ENCODE assay signal across 10 mouse cellular contexts in the genomic region with DNA sequence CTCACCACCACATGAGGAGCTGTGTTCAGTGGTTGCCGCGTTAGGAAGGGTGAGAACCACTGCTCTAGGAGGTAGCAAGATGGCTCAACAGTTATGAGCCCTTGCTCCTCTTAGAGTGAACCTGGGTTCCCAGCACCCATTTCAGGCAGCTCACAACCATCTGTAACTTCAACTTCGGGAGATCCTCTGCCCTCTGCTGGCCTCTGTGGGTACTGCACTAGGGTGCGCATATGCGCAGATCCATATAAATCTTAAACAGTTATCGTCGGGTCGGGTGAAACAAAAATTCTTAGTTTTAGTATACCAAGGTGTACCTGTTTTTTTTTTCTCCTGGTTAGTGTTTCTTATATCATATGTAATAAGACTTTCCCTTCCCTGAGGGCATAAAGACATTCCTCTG. TPM values are rescaled to one million over a fixed set of nuclear protein-coding genes. Genes with fewer than 3 reads are reported as not detected.
DNase-seq lines count a peak whose midpoint lies in the region; ATAC-seq and TF ChIP-seq lines count a peak whose summit lies in the region.
"Had no signal": no experiment of that assay in that cellular context is flagged by ENCODE, and none has a peak within 500 bp of the region (broad histone marks: within the 10 kb centered on the region; RNA-seq: fewer than 3 reads in every experiment).

No protein-coding gene starts in this region.

- ATAC-seq in kidney, postnatal 0 days (replicated peaks; ENCODE audit: low FRiP score, low read depth) = no peak
- ATAC-seq in kidney, embryonic 16.5 days (ENCODE audit: low FRiP score, low TSS enrichment) = no peak
- ATAC-seq in stomach, postnatal 0 days (ENCODE audit: low FRiP score, low TSS enrichment) = no peak
- ATAC-seq in hindbrain, embryonic 12.5 days (ENCODE audit: low FRiP score) = no peak

- in situ Hi-C loops in ES-E14 (cut with MboI; ENCODE audit: low sequenced_read_pairs in 2 of 2, unreplicated experiment in 2 of 2) = no loop called here

- DNase-seq in kidney, postnatal 0 days (ENCODE audit: low spot score) = no peak
- DNase-seq in A20 (ENCODE audit: low read depth, low spot score) (peak; percentile 26), ES-E14 (ENCODE audit: low read depth, low spot score) (peak; percentile 25)
- no peak for DNase-seq in stomach, postnatal 0 days (ENCODE audit: low spot score)
- no peak for DNase-seq in kidney, adult 18-20 months
- DNase-seq: gastrocnemius, postnatal 25 days; heart, postnatal 4 days; midbrain, embryonic 14.5 days had no signal

- H3K4me1 ChIP-seq in kidney, postnatal 0 days (replicated peaks; ENCODE audit: insufficient read depth, low read length) = no peaks in the 10 kb centered on the region
- H3K4me1 ChIP-seq in kidney, embryonic 16.5 days (ENCODE audit: insufficient read depth, low read length) = no peaks in the 10 kb centered on the region
- 0 out of 4 replicates have a peak, but pooled peaks cover 0 to 2% of the 10 kb centered on the region in 2 experiments for H3K4me1 ChIP-seq in ES-E14 (ENCODE audit: control insufficient read depth in 2 of 2, insufficient read depth in 2 of 2, low read length in 2 of 2, poor library complexity in 1 of 2)
- no peaks in the 10 kb centered on the region for H3K4me1 ChIP-seq in stomach, postnatal 0 days (replicated peaks; ENCODE audit: control insufficient read depth, insufficient read depth)
- no peaks in the 10 kb centered on the region for H3K4me1 ChIP-seq in hindbrain, embryonic 12.5 days

- no peak overlapping the region for H3K27ac ChIP-seq in kidney, postnatal 0 days
- H3K27ac ChIP-seq in kidney, embryonic 16.5 days (ENCODE audit: low read length) = no peak overlapping the region
- H3K27ac ChIP-seq in ES-E14 (ENCODE audit: insufficient read depth, low read depth, low read length, poor library complexity, severe bottlenecking) = no peak overlapping the region
- H3K27ac ChIP-seq in stomach, postnatal 0 days (replicated peaks) = no peak overlapping the region
- H3K27ac ChIP-seq in hindbrain, embryonic 12.5 days = no peak overlapping the region

- H3K9ac ChIP-seq in kidney, postnatal 0 days (ENCODE audit: low read depth, low read length) = no peak overlapping the region
- no peak overlapping the region for H3K9ac ChIP-seq in kidney, embryonic 16.5 days (replicated peaks; ENCODE audit: low read length)
- no peak overlapping the region for H3K9ac ChIP-seq in ES-E14 (ENCODE audit: insufficient read depth, low read depth, low read length, poor library complexity, severe bottlenecking)
- H3K9ac ChIP-seq in stomach, postnatal 0 days (ENCODE audit: low read length) = no peak overlapping the region
- no peak overlapping the region for H3K9ac ChIP-seq in hindbrain, embryonic 12.5 days

- H3K4me2 ChIP-seq in kidney, postnatal 0 days (ENCODE audit: low read length) = no peak overlapping the region
- no peak overlapping the region for H3K4me2 ChIP-seq in kidney, embryonic 16.5 days (replicated peaks; ENCODE audit: low read depth, low read length)
- no peak overlapping the region for H3K4me2 ChIP-seq in stomach, postnatal 0 days (replicated peaks; ENCODE audit: low read depth)
- no peak overlapping the region for H3K4me2 ChIP-seq in hindbrain, embryonic 12.5 days (replicated peaks)

- 96% methylated on average over 8 of the region's 8 CpGs for WGBS in kidney, postnatal 0 days
- WGBS in kidney, embryonic 16.5 days = 93% methylated on average over 8 of the region's 8 CpGs
- 94% methylated on average over 8 of the region's 8 CpGs for WGBS in stomach, postnatal 0 days
- 92% methylated on average over 8 of the region's 8 CpGs for WGBS in hindbrain, embryonic 12.5 days

- H3K4me3 ChIP-seq in kidney, postnatal 0 days (replicated peaks; ENCODE audit: low read depth, low read length) = no peak overlapping the region
- no peak overlapping the region for H3K4me3 ChIP-seq in kidney, embryonic 16.5 days (ENCODE audit: low read length)
- H3K4me3 ChIP-seq in ES-E14 (ENCODE audit: insufficient read depth in 1 of 2, low read depth in 1 of 2, low read length in 2 of 2, poor library complexity in 1 of 2, severe bottlenecking in 1 of 2) = no peak overlapping the region
- no peak overlapping the region for H3K4me3 ChIP-seq in stomach, postnatal 0 days (ENCODE audit: low read depth, low read length)
- H3K4me3 ChIP-seq in hindbrain, embryonic 12.5 days = no peak overlapping the region

- no peaks in the 10 kb centered on the region for H3K27me3 ChIP-seq in kidney, postnatal 0 days (ENCODE audit: insufficient read depth, low read length)
- H3K27me3 ChIP-seq in kidney, embryonic 16.5 days (ENCODE audit: insufficient read depth, low read length) = no peaks in the 10 kb centered on the region
- H3K27me3 ChIP-seq in stomach, postnatal 0 days (ENCODE audit: control insufficient read depth, insufficient read depth, low read length) = no peaks in the 10 kb centered on the region
- H3K27me3 ChIP-seq in hindbrain, embryonic 12.5 days = no peaks in the 10 kb centered on the region

- peak; percentile 31 for TF ChIP-seq CTCF in kidney, postnatal 0 days (IDR thresholded peaks at IDR 0.05; ENCODE audit: low read depth)
- TF ChIP-seq CTCF in stomach, postnatal 0 days (IDR thresholded peaks at IDR 0.05; ENCODE audit: low read depth) = peak; percentile 35

- TF ChIP-seq EP300 in stomach, postnatal 0 days (optimal IDR thresholded peaks at IDR 0.05) = no peak

- no peaks in the 10 kb centered on the region for H3K36me3 ChIP-seq in kidney, postnatal 0 days (ENCODE audit: insufficient read depth, low read length)
- H3K36me3 ChIP-seq in kidney, embryonic 16.5 days (ENCODE audit: insufficient read depth, low read length) = no peaks in the 10 kb centered on the region
- no peaks in the 10 kb centered on the region for H3K36me3 ChIP-seq in ES-E14 (ENCODE audit: control insufficient read depth, insufficient read depth, low read length, poor library complexity, severe bottlenecking)
- H3K36me3 ChIP-seq in stomach, postnatal 0 days (ENCODE audit: control insufficient read depth, insufficient read depth, low read length) = no peaks in the 10 kb centered on the region
- no peaks in the 10 kb centered on the region for H3K36me3 ChIP-seq in hindbrain, embryonic 12.5 days

- no peaks in the 10 kb centered on the region for H3K9me3 ChIP-seq in kidney, postnatal 0 days (replicated peaks; ENCODE audit: low read length)
- peaks cover 4% of the 10 kb centered on the region; the same call in 1 of the 2 replicates for H3K9me3 ChIP-seq in kidney, embryonic 16.5 days (ENCODE audit: low read length)
- H3K9me3 ChIP-seq in ES-E14 (ENCODE audit: control insufficient read depth, insufficient read depth, low read depth, low read length) = no peaks in the 10 kb centered on the region
- H3K9me3 ChIP-seq in stomach, postnatal 0 days (ENCODE audit: control insufficient read depth, low read length) = no peaks in the 10 kb centered on the region
- no peaks in the 10 kb centered on the region for H3K9me3 ChIP-seq in hindbrain, embryonic 12.5 days (replicated peaks)

TF ChIP-seq in ES-E14, 5 proteins besides CTCF, POLR2A, EP300 and RAD21:
- no peak for TF ChIP-seq CHD2 (IDR thresholded peaks at IDR 0.05; ENCODE audit: low read depth, low read length)
- TF ChIP-seq ZC3H11A (IDR thresholded peaks at IDR 0.05; ENCODE audit: borderline replicate concordance, low read depth, low read length) = no peak
- no peak for TF ChIP-seq HCFC1 (IDR thresholded peaks at IDR 0.05; ENCODE audit: borderline replicate concordance, insufficient read depth, low read length)
- TF ChIP-seq ZNF384 (IDR thresholded peaks at IDR 0.05; ENCODE audit: low read depth, low read length) = no peak
- no peak for TF ChIP-seq MAFK (IDR thresholded peaks at IDR 0.05; ENCODE audit: insufficient read depth, low read depth, low read length)

RNA-seq across cellular contexts. Expression of a gene that starts 32.9 kb away (rescaled TPM):
- polyA plus RNA-seq in kidney, postnatal 0 days (2015; fragmentation: Nextera tagmentation; extraction: Ambion mirVana) = not detected in 2 replicates
- 0.02 TPM in 1 of 2 replicates, not detected in the other for polyA plus RNA-seq in kidney, embryonic 16.5 days (2015; fragmentation: Nextera tagmentation; extraction: Ambion mirVana)
- 0.04 and 0.05 TPM in 2 replicates for total RNA-seq in ES-E14 (2012; rRNA removed)
- polyA plus RNA-seq in stomach, postnatal 0 days (2015; fragmentation: Nextera tagmentation; extraction: Ambion mirVana) = 0.07 TPM in 1 of 2 replicates, not detected in the other
- polyA plus RNA-seq in hindbrain, embryonic 12.5 days (2016; fragmentation: Nextera tagmentation; extraction: Ambion mirVana) = 0.80 and 1.4 TPM in 2 replicates
- total RNA-seq: gastrocnemius, postnatal 25 days had no signal
- polyA plus RNA-seq: midbrain, embryonic 14.5 days had no signal

Comparison
In these comparisons a context has a peak if more than half of its experiments do, and no peak if none do; other contexts are left out.
1. DNase-seq: peak in A20 (single experiment) and ES-E14 (single experiment); none in kidney, postnatal 0 days (single experiment), stomach, postnatal 0 days (single experiment) and kidney, adult 18-20 months (single experiment).